Mouse (Mus musculus): ENCODE results near the gene Prim2. TPM values are rescaled to one million over a fixed set of nuclear protein-coding genes. Genes with fewer than 3 reads are reported as not detected.
A peak's percentile ranks its signal among the peaks of the same experiment; 100 is the strongest.

The Prim2 gene
- polyA plus RNA-seq, 1 experiment from 2014 or later = 25.4 TPM

- 30% methylated on average over 2 of the region's 2 CpGs for WGBS
- peak; percentile 49 for DNase-seq
- H3K4me3 ChIP-seq (replicated peaks; ENCODE audit: low read depth, low read length) = no peak overlapping the region
- H3K27me3 ChIP-seq (ENCODE audit: control insufficient read depth, insufficient read depth, low read length) = no peaks in the 10 kb centered on the region
- H3K9ac ChIP-seq (replicated peaks; ENCODE audit: low read length) = no peak overlapping the region
- ATAC-seq (ENCODE audit: low FRiP score, low TSS enrichment) = no peak
- no peak overlapping the region for H3K27ac ChIP-seq (replicated peaks; ENCODE audit: low read depth, low read length)
- H3K4me2 ChIP-seq (ENCODE audit: low read length) = no peak overlapping the region
- no peaks in the 10 kb centered on the region for H3K9me3 ChIP-seq (ENCODE audit: control insufficient read depth, low read length)
- no peaks in the 10 kb centered on the region for H3K36me3 ChIP-seq (ENCODE audit: control insufficient read depth, insufficient read depth, low read length)
- H3K4me1 ChIP-seq (ENCODE audit: control insufficient read depth, insufficient read depth, low read length) = peaks cover 15% of the 10 kb centered on the region
These were observed 61.5 kb downstream of the Prim2 start for GRCm38 (mm10) chr1:33608133-33608532.

DNA sequence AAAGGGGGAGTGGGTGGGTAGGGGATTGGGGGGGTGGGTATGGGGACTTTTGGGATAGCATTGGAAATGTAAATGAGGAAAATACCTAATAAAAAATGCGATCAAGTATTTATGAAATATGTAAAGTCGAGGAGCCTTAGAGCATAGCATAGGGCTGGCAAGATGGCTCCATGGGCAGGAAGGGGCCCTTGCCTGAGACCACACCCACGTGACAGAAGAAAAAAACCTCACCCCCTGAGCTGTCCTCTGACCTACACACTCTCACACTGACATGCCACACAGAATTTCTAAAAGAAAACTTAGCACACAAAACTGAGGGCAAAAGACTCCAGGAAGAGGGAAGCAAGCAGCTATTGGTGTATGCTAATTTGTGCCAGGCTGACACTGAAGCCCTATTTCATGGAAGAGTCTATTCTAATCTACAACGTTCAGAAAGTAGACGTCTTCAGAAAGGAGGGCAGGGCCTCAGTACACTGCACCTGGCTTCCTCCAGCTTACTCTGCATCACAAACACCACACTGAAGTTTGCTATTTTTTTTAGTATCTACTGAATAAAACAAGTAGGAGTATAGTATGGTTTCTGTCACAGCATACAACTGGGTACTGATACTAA, 65.4 kb downstream of the Prim2 start:
- H3K36me3 ChIP-seq (ENCODE audit: control insufficient read depth, insufficient read depth, low read length) = no peaks in the 10 kb centered on the region
- WGBS = 86% methylated on average over 5 of the region's 5 CpGs
- H3K27ac ChIP-seq (replicated peaks; ENCODE audit: low read depth, low read length) = no peak overlapping the region
- H3K9me3 ChIP-seq (ENCODE audit: control insufficient read depth, low read length) = no peaks in the 10 kb centered on the region
- H3K27me3 ChIP-seq (ENCODE audit: control insufficient read depth, insufficient read depth, low read length) = no peaks in the 10 kb centered on the region
- no peak for DNase-seq
- H3K4me3 ChIP-seq (replicated peaks; ENCODE audit: low read depth, low read length) = no peak overlapping the region
- no peak for ATAC-seq (ENCODE audit: low FRiP score, low TSS enrichment)
- no peak overlapping the region for H3K4me2 ChIP-seq (ENCODE audit: low read length)
- 0 out of 2 replicates have a peak, but pooled peaks cover 6% of the 10 kb centered on the region for H3K4me1 ChIP-seq (ENCODE audit: control insufficient read depth, insufficient read depth, low read length)
- H3K9ac ChIP-seq (replicated peaks; ENCODE audit: low read length) = no peak overlapping the region

GRCm38 (mm10) chr1:33599698-33600097, 69.9 kb downstream of the Prim2 start:
- WGBS = 96% methylated on average over 3 of the region's 3 CpGs
- no peak overlapping the region for H3K4me3 ChIP-seq (replicated peaks; ENCODE audit: low read depth, low read length)
- H3K36me3 ChIP-seq (ENCODE audit: control insufficient read depth, insufficient read depth, low read length) = no peaks in the 10 kb centered on the region
- H3K27ac ChIP-seq (replicated peaks; ENCODE audit: low read depth, low read length) = no peak overlapping the region
- H3K9ac ChIP-seq (replicated peaks; ENCODE audit: low read length) = no peak overlapping the region
- no peak for DNase-seq
- H3K9me3 ChIP-seq (ENCODE audit: control insufficient read depth, low read length) = peaks cover 6% of the 10 kb centered on the region; the same call in 1 of the 2 replicates
- no peak overlapping the region for H3K4me2 ChIP-seq (ENCODE audit: low read length)
- H3K4me1 ChIP-seq (ENCODE audit: control insufficient read depth, insufficient read depth, low read length) = no peaks in the 10 kb centered on the region
- no peaks in the 10 kb centered on the region for H3K27me3 ChIP-seq (ENCODE audit: control insufficient read depth, insufficient read depth, low read length)
- ATAC-seq (ENCODE audit: low FRiP score, low TSS enrichment) = no peak

- Histone ChIP-seq H3K27me3 (ENCODE audit: control insufficient read depth, insufficient read depth, low read length) (no peaks in the 10 kb centered on the region), H3K4me3 (replicated peaks; ENCODE audit: low read depth, low read length) (no peak overlapping the region), H3K9me3 (ENCODE audit: control insufficient read depth, low read length) (peaks cover 6% of the 10 kb centered on the region; the same call in 1 of the 2 replicates), H3K36me3 (ENCODE audit: control insufficient read depth, insufficient read depth, low read length) (no peaks in the 10 kb centered on the region), H3K4me1 (ENCODE audit: control insufficient read depth, insufficient read depth, low read length) (no peaks in the 10 kb centered on the region), H3K27ac (replicated peaks; ENCODE audit: low read depth, low read length) (no peak overlapping the region), H3K9ac (replicated peaks; ENCODE audit: low read length) (no peak overlapping the region), H3K4me2 (ENCODE audit: low read length) (no peak overlapping the region)
- ATAC-seq (ENCODE audit: low FRiP score, low TSS enrichment) (no peak), DNase-seq (peak; percentile 60)
- 60% methylated on average over 5 of the region's 5 CpGs for WGBS
These were observed 70.5 kb downstream of the Prim2 start for GRCm38 (mm10) chr1:33599019-33599667.

- Histone ChIP-seq H3K27ac (replicated peaks; ENCODE audit: low read depth, low read length) (no peak overlapping the region), H3K4me2 (ENCODE audit: low read length) (no peak overlapping the region), H3K27me3 (ENCODE audit: control insufficient read depth, insufficient read depth, low read length) (no peaks in the 10 kb centered on the region), H3K4me3 (replicated peaks; ENCODE audit: low read depth, low read length) (no peak overlapping the region), H3K4me1 (ENCODE audit: control insufficient read depth, insufficient read depth, low read length) (no peaks in the 10 kb centered on the region), H3K9me3 (ENCODE audit: control insufficient read depth, low read length) (peaks cover 6% of the 10 kb centered on the region; the same call in 1 of the 2 replicates), H3K36me3 (ENCODE audit: control insufficient read depth, insufficient read depth, low read length) (no peaks in the 10 kb centered on the region), H3K9ac (replicated peaks; ENCODE audit: low read length) (no peak overlapping the region)
- no peak for DNase-seq
- ATAC-seq (ENCODE audit: low FRiP score, low TSS enrichment) = no peak
- 81% methylated on average over 1 of the region's 1 CpGs for WGBS
These were observed 72.6 kb downstream of the Prim2 start for GRCm38 (mm10) chr1:33597043-33597442.

- whole genome bisulfite sequencing = 84% methylated on average over 2 of the region's 2 CpGs
- Histone ChIP-seq H3K9me3 (ENCODE audit: control insufficient read depth, low read length) (peaks cover 6% of the 10 kb centered on the region; the same call in 1 of the 2 replicates), H3K36me3 (ENCODE audit: control insufficient read depth, insufficient read depth, low read length) (no peaks in the 10 kb centered on the region), H3K4me2 (ENCODE audit: low read length) (no peak overlapping the region), H3K27ac (replicated peaks; ENCODE audit: low read depth, low read length) (no peak overlapping the region), H3K27me3 (ENCODE audit: control insufficient read depth, insufficient read depth, low read length) (no peaks in the 10 kb centered on the region), H3K9ac (replicated peaks; ENCODE audit: low read length) (no peak overlapping the region), H3K4me1 (ENCODE audit: control insufficient read depth, insufficient read depth, low read length) (no peaks in the 10 kb centered on the region), H3K4me3 (replicated peaks; ENCODE audit: low read depth, low read length) (no peak overlapping the region)
- no peak for ATAC-seq (ENCODE audit: low FRiP score, low TSS enrichment)
- no peak for DNase-seq
These were observed 73.7 kb downstream of the Prim2 start for GRCm38 (mm10) chr1:33595936-33596335.

- WGBS = 14% methylated on average over 2 of the region's 2 CpGs
- H3K9ac ChIP-seq (replicated peaks; ENCODE audit: low read length) = no peak overlapping the region
- ATAC-seq (ENCODE audit: low FRiP score, low TSS enrichment) = no peak
- H3K4me2 ChIP-seq (ENCODE audit: low read length) = no peak overlapping the region
- H3K27me3 ChIP-seq (ENCODE audit: control insufficient read depth, insufficient read depth, low read length) = no peaks in the 10 kb centered on the region
- H3K4me1 ChIP-seq (ENCODE audit: control insufficient read depth, insufficient read depth, low read length) = no peaks in the 10 kb centered on the region
- H3K27ac ChIP-seq (replicated peaks; ENCODE audit: low read depth, low read length) = no peak overlapping the region
- no peak overlapping the region for H3K4me3 ChIP-seq (replicated peaks; ENCODE audit: low read depth, low read length)
- no peak for DNase-seq
- no peaks in the 10 kb centered on the region for H3K36me3 ChIP-seq (ENCODE audit: control insufficient read depth, insufficient read depth, low read length)
- H3K9me3 ChIP-seq (ENCODE audit: control insufficient read depth, low read length) = peaks cover 6% of the 10 kb centered on the region; the same call in 1 of the 2 replicates
These were observed 74.6 kb downstream of the Prim2 start for GRCm38 (mm10) chr1:33594966-33595365.

DNA sequence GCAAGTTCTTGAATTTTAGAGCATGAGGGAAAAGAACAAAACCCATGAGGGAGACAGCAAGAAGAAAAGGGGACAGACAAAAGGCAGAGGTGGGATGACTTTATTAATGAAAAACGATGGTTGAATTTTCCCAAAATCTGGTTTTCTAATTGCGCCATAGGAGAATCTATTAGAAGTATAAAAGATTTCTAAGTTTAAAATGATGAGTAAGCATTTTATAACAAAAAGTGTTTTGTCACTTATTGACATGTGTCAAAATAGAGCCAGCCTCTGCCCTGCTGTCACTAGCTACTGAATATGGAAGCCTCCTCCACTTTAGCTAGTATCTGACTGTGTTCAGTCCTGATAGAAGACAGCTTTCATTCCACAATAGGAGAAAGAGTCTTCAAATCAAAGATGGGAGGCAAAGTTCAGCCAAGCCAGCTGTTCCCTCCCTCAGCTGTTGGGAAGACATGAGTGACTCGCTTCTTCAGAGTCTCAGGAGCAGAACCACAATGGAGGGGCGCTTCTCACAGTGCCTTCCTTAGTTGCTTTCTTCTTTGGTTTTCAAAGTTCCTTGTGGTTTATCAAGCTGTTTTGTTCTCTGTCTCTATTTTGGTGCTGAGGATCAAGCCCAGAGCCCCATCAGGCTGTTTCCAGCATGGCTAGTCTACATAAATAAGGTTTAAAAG, 75.7 kb downstream of the Prim2 start:
- H3K9ac ChIP-seq (replicated peaks; ENCODE audit: low read length) = no peak overlapping the region
- DNase-seq (no peak), ATAC-seq (ENCODE audit: low FRiP score, low TSS enrichment) (no peak)
- H3K36me3 ChIP-seq (ENCODE audit: control insufficient read depth, insufficient read depth, low read length) = no peaks in the 10 kb centered on the region
- no peak overlapping the region for H3K27ac ChIP-seq (replicated peaks; ENCODE audit: low read depth, low read length)
- H3K9me3 ChIP-seq (ENCODE audit: control insufficient read depth, low read length) = peaks cover 6% of the 10 kb centered on the region; the same call in 1 of the 2 replicates
- no peak overlapping the region for H3K4me2 ChIP-seq (ENCODE audit: low read length)
- 78% methylated on average over 4 of the region's 4 CpGs for WGBS
- no peaks in the 10 kb centered on the region for H3K4me1 ChIP-seq (ENCODE audit: control insufficient read depth, insufficient read depth, low read length)
- no peaks in the 10 kb centered on the region for H3K27me3 ChIP-seq (ENCODE audit: control insufficient read depth, insufficient read depth, low read length)
- H3K4me3 ChIP-seq (replicated peaks; ENCODE audit: low read depth, low read length) = no peak overlapping the region

Measured in midbrain, embryonic 14.5 days (tissue).